Mouse (Mus musculus): ENCODE measurements at regions not wholly inside any gene's neighbourhood (a gene's known extent, or its start where the extent isn't known, plus 50 kb on each side); places are given as distances from the start of the nearest gene placed in this dataset.

DNA sequence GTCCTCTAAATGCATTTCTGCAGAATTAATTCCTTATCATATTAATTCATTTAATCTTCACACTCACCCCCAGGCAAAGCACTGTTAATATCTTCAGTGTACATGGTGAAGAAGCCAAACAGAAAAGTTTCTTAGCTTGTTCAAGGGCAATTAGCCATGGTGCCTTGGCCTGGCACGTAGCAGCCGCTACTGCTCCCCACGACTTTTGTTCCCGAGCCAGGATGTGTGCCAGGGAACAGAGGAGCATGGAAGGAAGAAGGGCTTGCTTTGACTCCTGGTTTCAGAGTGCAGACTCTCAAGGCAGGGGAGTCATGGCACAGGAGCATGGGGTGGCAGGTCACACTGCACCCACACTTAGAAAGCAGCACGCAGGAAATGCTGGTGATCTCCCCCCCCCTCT lies 77.4 kb upstream of the Thy1 start:
- TF ChIP-seq POLR2A (IDR thresholded peaks at IDR 0.05; ENCODE audit: insufficient read length, low read depth) (no peak), TCF12 (IDR thresholded peaks at IDR 0.05; ENCODE audit: insufficient read depth, poor library complexity, severe bottlenecking) (no peak), MAX (IDR thresholded peaks at IDR 0.05; ENCODE audit: low read depth) (no peak), USF1 (IDR thresholded peaks at IDR 0.05; ENCODE audit: low read depth) (no peak), MYOG (IDR thresholded peaks at IDR 0.05; ENCODE audit: control insufficient read depth in 1 of 3, insufficient read depth in 1 of 3, insufficient read length in 2 of 3, low read depth in 2 of 3) (no peak), TCF3 (IDR thresholded peaks at IDR 0.05; ENCODE audit: insufficient read length, low read depth) (no peak), MYOD1 (IDR thresholded peaks at IDR 0.05; ENCODE audit: control insufficient read depth in 1 of 3, insufficient read length in 2 of 3, low read depth in 2 of 3) (no peak), REST (IDR thresholded peaks at IDR 0.05; ENCODE audit: insufficient read depth, insufficient read length) (no peak), SRF (IDR thresholded peaks at IDR 0.05; ENCODE audit: control insufficient read depth, insufficient read length, low read depth) (no peak)
